Mouse (Mus musculus) stomach, embryonic 14.5 days (tissue): Measurements from ENCODE around the gene Ap2a2. TPM values are rescaled to one million over a fixed set of nuclear protein-coding genes. Genes with fewer than 3 reads are reported as not detected.
A peak's percentile ranks its signal among the peaks of the same experiment; 100 is the strongest.

ENCODE experiments used
- ATAC-seq: fragments of 200-750 bp; cut with Nextera tagmentation; 2 replicates; pipeline ENCODE4 v1.8.0; 2017; ENCODE audit warnings: low read depth, moderate TSS enrichment; ENCODE audit not compliant: insufficient number of reproducible peaks, insufficient read depth, low FRiP score
- H3K27ac ChIP-seq: fragments of 300-500 bp; sonication (generic); 2 replicates; pipeline ENCODE4 v1.5.1; 2014; ENCODE audit warnings: mild to moderate bottlenecking, low read length, moderate library complexity, mixed read lengths
- H3K27me3 ChIP-seq: fragments of 300-500 bp; sonication (generic); 2 replicates; pipeline ENCODE4 v1.6.1; 2014; ENCODE audit warnings: low read length, control low read depth, mixed read lengths; ENCODE audit not compliant: control insufficient read depth, insufficient read depth
- H3K36me3 ChIP-seq: fragments of 300-500 bp; sonication (generic); 2 replicates; pipeline ENCODE4 v1.6.1; 2014; ENCODE audit warnings: mild to moderate bottlenecking, control low read depth, low read length, moderate library complexity, mixed read lengths; ENCODE audit not compliant: control insufficient read depth, insufficient read depth
- H3K4me1 ChIP-seq: fragments of 300-500 bp; sonication (generic); 2 replicates; pipeline ENCODE4 v1.6.1; 2014; ENCODE audit warnings: low read length, control low read depth, mixed read lengths; ENCODE audit not compliant: control insufficient read depth, insufficient read depth
- H3K4me2 ChIP-seq: fragments of 300-500 bp; sonication (generic); replicated peaks from 2 replicates; pipeline ENCODE4 v1.6.1; 2014; ENCODE audit warnings: low read depth, low read length, control low read depth
- H3K4me3 ChIP-seq: fragments of 300-500 bp; sonication (generic); 2 replicates; pipeline ENCODE4 v1.5.1; 2014; ENCODE audit warnings: low read depth, low read length, control low read depth
- H3K9ac ChIP-seq: fragments of 300-500 bp; sonication (generic); replicated peaks from 2 replicates; pipeline ENCODE4 v1.6.1; 2014; ENCODE audit warnings: low read depth, mild to moderate bottlenecking, control low read depth, low read length, moderate library complexity, mixed read lengths
- H3K9me3 ChIP-seq: fragments of 300-500 bp; sonication (generic); 2 replicates; pipeline ENCODE4 v1.6.1; 2016; ENCODE audit warnings: low read depth, low read length, control low read depth; ENCODE audit not compliant: control insufficient read depth
- WGBS: fragments of 180-500 bp; shearing (Covaris S2); extraction: QIAGEN DNeasy Blood & Tissue Kit; methylation state at CpG from one replicate; pipeline ENCODE4 v1.1.7; 2014; 5-methylcytosine and 5-hydroxymethylcytosine counted together
- polyA plus RNA-seq: library from polyadenylated mRNA; unstranded; fragments of >200 nt; fragmentation: Nextera tagmentation; extraction: Ambion mirVana; gene quantifications from 2 replicates; pipeline ENCODE4 v1.2.1, GENCODE M21; 2014

Gene Ap2a2
- polyA plus RNA-seq, 1 experiment from 2014 or later = 71.8 TPM

- Histone ChIP-seq H3K36me3 (peaks cover 16% of the 10 kb centered on the region; the same call in 1 of the 2 replicates), H3K9me3 (no peaks in the 10 kb centered on the region), H3K27ac (no peak overlapping the region), H3K4me2 (no peak overlapping the region), H3K27me3 (no peaks in the 10 kb centered on the region), H3K4me3 (no peak overlapping the region), H3K9ac (no peak overlapping the region), H3K4me1 (no peaks in the 10 kb centered on the region)
- no peak for ATAC-seq
- WGBS = 77% methylated on average over 4 of the region's 4 CpGs
These were observed 36.4 kb upstream of the Ap2a2 start for GRCm38 (mm10) chr7:141525580-141525925.

DNA sequence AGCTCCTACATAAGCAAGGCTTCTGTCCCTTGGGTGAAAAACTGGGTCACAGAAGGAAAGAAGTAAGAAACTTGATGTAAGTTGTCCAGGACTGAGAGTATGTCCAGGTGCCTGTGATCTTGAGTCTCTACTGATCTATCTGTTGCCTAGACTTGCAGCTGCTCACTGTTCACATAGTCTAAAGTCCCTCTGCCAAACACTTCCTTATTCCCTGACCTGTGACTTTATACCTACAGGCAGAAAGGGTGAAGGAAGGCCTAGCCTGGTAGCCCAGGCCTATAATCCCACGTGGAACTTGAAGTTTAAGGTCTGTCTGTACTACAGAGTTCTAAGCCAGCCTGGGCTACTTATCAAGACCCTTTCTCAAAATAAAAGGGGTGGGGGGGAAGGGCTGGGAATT lies 26.4 kb upstream of the Ap2a2 start:
- Histone ChIP-seq H3K36me3 (peaks cover 5% of the 10 kb centered on the region; the same call in 1 of the 2 replicates), H3K4me3 (no peak overlapping the region), H3K4me1 (peaks cover 11% of the 10 kb centered on the region), H3K9ac (no peak overlapping the region), H3K27ac (no peak overlapping the region), H3K9me3 (no peaks in the 10 kb centered on the region), H3K4me2 (no peak overlapping the region), H3K27me3 (no peaks in the 10 kb centered on the region)
- ATAC-seq = no peak
- 62% methylated on average over 1 of the region's 1 CpGs for WGBS

DNA sequence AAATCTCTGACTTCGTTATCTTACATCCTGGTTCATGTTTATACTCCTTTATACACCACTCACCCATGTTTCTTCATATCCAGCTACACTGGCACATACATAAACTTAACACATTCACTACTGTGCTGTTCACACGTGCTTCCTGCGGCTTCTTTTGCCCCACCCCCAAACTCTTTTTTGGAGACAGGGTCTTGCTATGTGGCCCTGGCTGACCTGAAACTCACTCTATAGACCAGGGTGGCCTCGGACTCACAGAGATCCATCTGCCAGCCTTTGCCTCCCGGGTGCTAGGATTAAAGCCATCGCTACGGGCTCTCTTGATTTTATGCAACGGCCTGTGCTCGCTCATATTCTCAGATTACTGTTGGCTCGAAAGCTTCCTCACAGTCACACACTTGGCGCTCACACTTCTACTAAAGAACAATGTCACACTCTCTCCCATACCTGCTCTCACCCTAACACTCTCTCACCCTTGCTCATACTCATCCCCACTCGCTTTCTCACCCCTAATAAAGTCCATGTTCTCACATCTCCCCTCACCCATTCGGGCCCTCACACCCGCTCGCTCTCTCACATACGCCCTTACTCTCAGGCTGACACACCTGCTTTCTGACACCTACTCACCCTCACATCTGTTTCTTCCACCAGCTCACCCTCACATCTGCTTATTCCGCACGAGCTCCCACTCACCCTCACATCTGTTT lies 23.0 kb upstream of the Ap2a2 start:
- WGBS = 6% methylated on average over 18 of the region's 18 CpGs
- Histone ChIP-seq H3K9me3 (no peaks in the 10 kb centered on the region), H3K4me3 (peak overlapping the region; percentile 72), H3K36me3 (no peaks in the 10 kb centered on the region), H3K27ac (peak overlapping the region; percentile 82), H3K4me1 (peaks cover 11% of the 10 kb centered on the region), H3K9ac (peak overlapping the region; percentile 68), H3K27me3 (no peaks in the 10 kb centered on the region), H3K4me2 (peak overlapping the region; percentile 91)
- ATAC-seq = no peak

- H3K9ac ChIP-seq = peak within 1 kb of the TSS; percentile 68
- peak within 1 kb of the TSS; percentile 91 for H3K4me2 ChIP-seq
- peak within 1 kb of the TSS; percentile 82 for H3K27ac ChIP-seq
- peaks cover 11% of the 10 kb centered on the region for H3K4me1 ChIP-seq
- peak; percentile 97 for ATAC-seq
- WGBS = 2% methylated on average over 46 of the region's 46 CpGs
- H3K36me3 ChIP-seq = no peaks in the 10 kb centered on the region
- no peaks in the 10 kb centered on the region for H3K27me3 ChIP-seq
- H3K9me3 ChIP-seq = no peaks in the 10 kb centered on the region
- peak within 1 kb of the TSS; percentile 72 for H3K4me3 ChIP-seq
These were observed 22.2 kb upstream of the Ap2a2 start, which contains the start of gene Chid1 for GRCm38 (mm10) chr7:141539556-141540311. Chid1 (minus strand) TSS chr7:141539857.

- peaks cover 11% of the 10 kb centered on the region for H3K4me1 ChIP-seq
- H3K4me2 ChIP-seq = peak overlapping the region; percentile 91
- H3K9ac ChIP-seq = peak overlapping the region; percentile 25
- H3K36me3 ChIP-seq = no peaks in the 10 kb centered on the region
- H3K27ac ChIP-seq = peak overlapping the region; percentile 82; the same call in 1 of the 2 replicates
- WGBS = 52% methylated on average over 13 of the region's 13 CpGs
- peak overlapping the region; percentile 72 for H3K4me3 ChIP-seq
- no peaks in the 10 kb centered on the region for H3K27me3 ChIP-seq
- no peaks in the 10 kb centered on the region for H3K9me3 ChIP-seq
- no peak; the same call in none of the 2 replicates for ATAC-seq
These were observed 21.5 kb upstream of the Ap2a2 start for GRCm38 (mm10) chr7:141540312-141541081.

- no peak overlapping the region for H3K27ac ChIP-seq
- no peaks in the 10 kb centered on the region for H3K9me3 ChIP-seq
- ATAC-seq = no peak
- no peak overlapping the region for H3K4me2 ChIP-seq
- no peak overlapping the region for H3K4me3 ChIP-seq
- no peaks in the 10 kb centered on the region for H3K27me3 ChIP-seq
- H3K4me1 ChIP-seq = peaks cover 11% of the 10 kb centered on the region
- no peak overlapping the region for H3K9ac ChIP-seq
- 73% methylated on average over 4 of the region's 4 CpGs for WGBS
- no peaks in the 10 kb centered on the region for H3K36me3 ChIP-seq
These were observed 20.3 kb upstream of the Ap2a2 start for GRCm38 (mm10) chr7:141541681-141542080.

- no peaks in the 10 kb centered on the region for H3K36me3 ChIP-seq
- no peaks in the 10 kb centered on the region for H3K27me3 ChIP-seq
- no peak overlapping the region for H3K9ac ChIP-seq
- no peak overlapping the region for H3K27ac ChIP-seq
- H3K4me1 ChIP-seq = peaks cover 11% of the 10 kb centered on the region
- H3K9me3 ChIP-seq = no peaks in the 10 kb centered on the region
- no peak overlapping the region for H3K4me2 ChIP-seq
- 81% methylated on average over 2 of the region's 2 CpGs for WGBS
- no peak for ATAC-seq
- no peak overlapping the region for H3K4me3 ChIP-seq
These were observed 19.4 kb upstream of the Ap2a2 start for GRCm38 (mm10) chr7:141542588-141542987.

DNA sequence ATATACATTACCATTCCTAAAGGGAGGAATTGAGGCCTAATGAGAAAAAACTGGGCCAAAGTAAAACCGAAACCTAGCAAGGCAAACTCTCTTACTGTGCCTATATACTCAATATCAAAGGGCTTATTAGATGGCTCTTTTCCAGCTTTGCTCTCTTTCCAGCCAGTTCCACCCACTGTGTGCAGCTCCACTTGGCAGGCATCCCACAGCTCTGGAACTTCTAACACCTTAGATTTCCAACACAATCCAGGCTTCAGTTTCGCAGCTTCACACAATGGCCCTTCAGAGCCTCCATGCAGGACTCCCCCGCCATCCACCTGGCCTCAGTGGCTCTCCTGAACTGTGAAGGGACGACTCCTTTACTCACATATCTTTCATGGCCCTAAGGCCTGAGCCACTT lies 17.3 kb upstream of the Ap2a2 start:
- no peak for ATAC-seq
- no peak overlapping the region for H3K27ac ChIP-seq
- no peaks in the 10 kb centered on the region for H3K36me3 ChIP-seq
- H3K9ac ChIP-seq = no peak overlapping the region
- 62% methylated on average over 4 of the region's 4 CpGs for WGBS
- H3K4me1 ChIP-seq = no peaks in the 10 kb centered on the region
- no peak overlapping the region for H3K4me2 ChIP-seq
- H3K4me3 ChIP-seq = no peak overlapping the region
- no peaks in the 10 kb centered on the region for H3K9me3 ChIP-seq
- H3K27me3 ChIP-seq = no peaks in the 10 kb centered on the region
